Mouse (Mus musculus) spleen, adult 10 weeks (tissue): ENCODE measurements around the gene Nxf1. TPM values are rescaled to one million over a fixed set of nuclear protein-coding genes. Genes with fewer than 3 reads are reported as not detected.

Source experiments
- polyA plus RNA-seq: library from polyadenylated mRNA; stranded (reverse); fragments of 350-450 nt; fragmentation: Illumina TruSeq; extraction: RNeasy Lipid Tissue Mini Kit (QIAGEN cat#74804); gene quantifications from one replicate; pipeline ENCODE4 v1.2.3, GENCODE M21; 2015; ENCODE audit warnings: low replicate concordance; ENCODE audit not compliant: insufficient read depth

Gene Nxf1
- 395 TPM for polyA plus RNA-seq

DNA sequence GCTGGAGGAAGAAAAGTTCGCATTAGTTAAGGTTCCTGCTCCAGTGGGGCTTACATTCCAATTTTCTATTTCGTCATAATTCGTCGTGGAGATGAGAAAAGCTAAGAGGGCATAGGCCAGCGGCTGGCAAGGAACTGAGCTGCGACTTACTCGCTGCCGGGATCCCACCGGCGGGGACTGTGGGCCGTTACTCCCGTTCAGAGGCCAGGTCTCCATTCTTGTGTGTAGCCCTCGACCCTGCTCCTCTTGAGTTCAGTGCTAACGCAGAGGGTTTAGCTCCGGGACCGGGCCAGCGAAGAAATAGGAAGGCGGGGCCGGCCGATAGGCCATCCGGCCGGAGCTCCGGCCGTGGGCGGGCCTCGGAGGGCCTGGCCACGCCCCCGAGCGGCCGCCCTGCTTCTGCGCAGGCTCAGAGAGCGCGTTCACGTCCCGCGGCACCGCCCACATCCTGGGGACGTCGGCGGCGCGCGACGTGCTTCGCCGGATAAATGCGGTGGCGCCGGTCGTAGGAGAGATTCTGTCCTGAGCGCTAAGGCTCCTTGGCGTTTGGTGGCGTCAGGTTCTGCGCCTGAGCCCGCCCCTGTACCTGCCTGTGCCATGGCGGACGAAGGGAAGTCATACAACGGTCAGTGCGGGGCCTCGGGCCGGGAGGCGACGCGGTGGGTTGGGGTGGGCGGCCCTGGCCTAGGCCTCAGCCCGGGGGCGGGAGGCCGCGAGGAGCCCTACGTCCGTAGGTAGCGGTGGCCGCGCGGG is at the start of gene Nxf1:
TSS of gene Nxf1 (plus strand) at position 439 of the 753 bp plus-strand sequence.

DNA sequence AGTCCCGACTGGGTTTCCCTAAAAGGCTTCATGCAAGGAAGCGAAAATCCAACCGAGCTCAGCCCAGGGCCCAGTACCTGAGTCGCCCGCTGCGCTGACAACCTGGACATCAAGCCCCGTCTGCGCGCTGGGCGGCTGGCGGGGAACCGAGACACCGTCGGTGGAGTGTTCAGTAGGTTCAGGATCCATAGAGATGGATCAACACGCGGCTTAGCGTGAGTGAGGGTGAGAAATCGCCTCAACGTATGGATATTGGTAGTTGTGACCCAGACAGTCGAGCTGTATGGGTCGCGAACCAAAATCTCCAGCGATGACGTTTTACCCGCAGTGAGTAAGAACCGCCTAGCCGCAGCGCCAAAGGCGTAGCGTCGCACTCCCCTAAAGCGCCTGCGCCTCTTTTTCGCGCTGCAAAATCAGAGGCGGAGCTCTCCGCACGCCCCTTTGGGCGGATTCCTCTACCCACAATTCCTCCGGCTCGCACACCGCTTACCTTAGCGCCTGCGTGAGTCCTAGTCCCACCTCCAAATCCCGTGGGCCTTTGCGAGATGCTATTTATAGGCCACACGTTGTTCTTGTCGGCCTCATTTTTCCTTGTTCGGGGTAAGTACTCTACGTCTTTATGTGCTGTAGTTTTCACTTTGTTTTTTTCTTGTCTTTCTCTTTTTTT is 33.8 kb upstream of the Nxf1 start, which contains the start of gene Slc3a2:
TSS of gene Slc3a2 (minus strand) at position 463 of the 667 bp plus-strand sequence.

DNA sequence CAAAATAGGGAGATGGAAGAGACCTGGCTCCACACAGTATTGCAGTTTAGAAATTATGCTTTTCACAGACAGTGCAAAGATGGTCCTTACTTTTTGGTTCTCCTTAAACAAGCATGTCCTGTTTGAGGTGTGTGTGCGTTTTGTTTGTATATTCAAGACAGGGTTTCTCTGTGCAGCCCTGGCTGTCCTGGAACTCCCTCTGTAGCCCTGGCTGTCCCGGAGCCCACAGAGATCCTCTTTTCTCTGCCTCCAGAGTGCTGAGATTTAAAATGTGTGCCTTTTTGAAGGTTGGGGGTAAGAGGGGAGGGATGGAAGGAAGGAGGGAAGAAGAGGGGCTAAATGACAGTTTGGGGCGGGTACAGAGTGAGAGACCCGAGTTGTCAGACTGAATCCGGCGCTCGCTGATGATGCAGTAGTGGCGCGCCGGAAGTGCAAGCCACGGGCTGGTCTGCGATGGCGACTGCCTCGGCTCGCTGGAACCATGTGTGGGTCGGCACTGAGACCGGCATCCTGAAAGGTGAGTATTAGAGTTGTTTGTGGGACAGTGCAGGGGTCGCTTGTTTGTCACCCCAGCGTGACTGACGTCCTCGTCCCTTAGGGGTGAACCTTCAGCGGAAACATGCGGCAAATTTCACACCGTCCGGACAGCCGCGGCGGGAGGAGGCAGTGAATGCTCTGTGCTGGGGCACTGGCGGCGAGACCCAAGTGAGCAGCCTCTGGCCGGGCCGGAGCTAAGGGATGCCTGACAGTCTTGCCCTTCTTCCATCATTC is 21.3 kb upstream of the Nxf1 start, which contains the start of gene Wdr74:
TSS of gene Wdr74 (plus strand) at position 439 of the 771 bp plus-strand sequence.

DNA sequence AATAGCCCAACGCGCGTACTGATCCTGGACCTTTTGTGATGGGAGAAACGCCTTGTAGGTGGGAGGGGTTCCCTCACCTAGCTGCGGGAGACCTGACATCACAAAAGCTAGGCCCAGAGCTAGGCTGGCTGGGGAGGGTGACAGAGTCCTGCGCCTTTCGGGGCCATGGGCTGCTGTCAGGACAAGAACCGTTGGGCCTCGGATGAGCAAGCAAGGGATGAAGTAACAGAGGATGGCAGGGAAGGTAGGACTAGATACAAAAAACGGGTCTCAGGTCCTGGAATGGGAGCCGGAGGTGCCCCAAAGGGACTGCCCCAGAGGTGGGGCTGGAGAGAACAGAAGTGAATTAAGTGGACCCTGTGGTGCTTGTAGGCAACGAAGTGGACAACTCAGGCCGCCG is 16.3 kb upstream of the Nxf1 start, which contains the start of gene 1700092M07Rik:
TSS of gene 1700092M07Rik (plus strand) at position 116 of the 400 bp plus-strand sequence.

DNA sequence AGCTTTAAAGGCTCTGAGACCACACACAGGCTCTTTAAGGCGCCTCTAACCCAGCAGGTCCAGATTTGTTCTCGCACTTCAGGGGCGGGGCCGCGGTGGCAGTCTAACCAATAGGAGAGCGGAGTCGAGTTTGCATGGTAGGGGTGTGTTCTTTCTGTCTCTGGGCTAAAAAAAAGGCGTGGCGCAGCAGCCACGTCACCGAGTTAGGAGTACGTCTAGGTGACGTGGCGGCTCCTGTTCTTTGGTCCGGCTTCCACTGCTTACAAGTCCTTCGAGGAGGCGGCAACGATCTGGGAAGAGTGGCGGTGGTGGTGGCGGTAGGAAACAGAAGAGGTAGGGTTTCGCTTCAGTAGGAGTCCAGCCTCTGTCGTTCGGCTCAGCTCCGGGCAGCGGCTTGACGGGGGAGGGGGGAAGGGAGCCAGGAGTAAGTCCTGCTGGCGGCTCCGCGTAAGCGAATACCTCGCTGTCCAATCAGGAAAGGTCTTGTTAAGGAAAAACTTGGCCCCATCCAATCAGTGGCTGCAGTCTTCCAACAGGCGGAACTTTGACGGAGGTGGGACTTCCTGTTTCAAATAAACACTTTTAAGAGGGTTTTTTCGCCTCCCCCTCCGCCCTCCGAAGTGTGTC is 15.5 kb upstream of the Nxf1 start, which contains the start of gene Stx5a:
TSS of gene Stx5a (plus strand) at position 171 of the 627 bp plus-strand sequence.

DNA sequence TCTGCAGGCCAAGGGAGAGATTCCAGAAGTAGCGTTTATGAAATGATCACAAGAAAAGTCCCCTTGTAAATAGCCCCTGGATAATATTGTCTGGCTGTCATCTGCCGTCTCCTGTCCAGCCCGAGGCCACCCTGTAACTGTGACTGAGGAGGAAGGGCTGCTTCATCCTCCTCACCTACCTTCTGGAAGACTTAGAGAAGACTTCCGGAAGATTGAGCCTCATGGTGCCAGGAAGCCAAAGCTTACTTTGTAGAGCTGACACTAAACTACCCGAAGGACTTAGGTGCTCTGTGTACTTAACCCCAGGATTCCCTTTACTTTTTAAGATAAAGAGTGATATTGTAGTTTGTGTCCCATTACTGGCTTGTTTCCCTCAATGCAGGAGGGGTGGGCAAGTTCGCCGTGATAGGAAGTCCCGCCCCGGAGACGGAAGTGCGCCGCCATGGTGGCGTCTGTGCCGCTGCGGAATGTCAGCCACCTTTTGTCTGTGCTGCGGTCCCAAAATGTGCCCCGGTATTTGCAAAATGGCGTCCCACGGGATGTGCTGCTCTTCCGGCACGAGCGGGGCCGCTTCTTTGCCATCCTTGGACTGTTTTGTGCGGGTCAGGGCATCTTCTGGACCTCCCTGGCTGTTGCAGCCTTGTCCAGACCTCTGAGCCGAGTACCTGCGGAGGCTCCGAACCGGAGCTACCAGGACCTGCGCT is 13.8 kb downstream of the Nxf1 start, which contains the start of gene Tmem223:
TSS of gene Tmem223 (plus strand) at position 430 of the 704 bp plus-strand sequence.

DNA sequence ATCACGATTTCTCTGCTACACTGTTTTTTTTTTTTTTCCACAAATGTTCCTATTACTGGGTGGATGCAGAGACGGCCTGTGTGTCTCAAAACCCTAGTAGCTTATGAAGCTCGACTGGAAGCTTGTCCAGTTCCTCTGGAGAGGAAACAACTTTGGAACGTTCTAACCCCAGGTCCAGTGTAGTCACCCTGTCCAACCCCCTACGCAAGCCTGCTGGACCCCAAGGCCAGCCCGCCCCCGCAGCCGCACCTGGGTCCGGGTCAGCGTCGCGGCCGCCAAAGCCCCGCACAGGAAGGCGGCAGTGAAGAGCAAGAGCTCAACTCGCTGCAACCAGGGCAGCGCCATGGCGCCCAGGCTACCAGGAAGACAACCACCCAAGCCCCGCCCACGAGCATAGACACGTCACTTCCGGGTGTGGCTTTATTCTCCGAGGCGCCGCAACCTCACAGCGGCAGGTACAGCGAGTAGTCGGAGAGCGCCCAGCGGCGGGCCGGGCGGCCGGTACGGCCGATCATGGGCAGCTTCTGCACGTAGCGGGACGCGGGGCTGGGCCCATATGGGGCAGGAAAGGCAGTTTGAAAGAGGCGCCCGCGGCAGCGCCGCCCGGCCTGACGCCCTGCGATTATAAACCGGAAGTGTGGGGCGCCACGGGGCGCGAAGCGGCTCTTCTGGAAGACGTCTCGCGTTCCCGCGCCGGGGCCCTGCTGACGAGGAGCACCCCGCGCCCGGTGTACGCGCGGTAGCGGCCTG is 17.4 kb downstream of the Nxf1 start, which contains the start of gene Tmem179b:
TSS of gene Tmem179b (minus strand) at position 382 of the 750 bp plus-strand sequence.

DNA sequence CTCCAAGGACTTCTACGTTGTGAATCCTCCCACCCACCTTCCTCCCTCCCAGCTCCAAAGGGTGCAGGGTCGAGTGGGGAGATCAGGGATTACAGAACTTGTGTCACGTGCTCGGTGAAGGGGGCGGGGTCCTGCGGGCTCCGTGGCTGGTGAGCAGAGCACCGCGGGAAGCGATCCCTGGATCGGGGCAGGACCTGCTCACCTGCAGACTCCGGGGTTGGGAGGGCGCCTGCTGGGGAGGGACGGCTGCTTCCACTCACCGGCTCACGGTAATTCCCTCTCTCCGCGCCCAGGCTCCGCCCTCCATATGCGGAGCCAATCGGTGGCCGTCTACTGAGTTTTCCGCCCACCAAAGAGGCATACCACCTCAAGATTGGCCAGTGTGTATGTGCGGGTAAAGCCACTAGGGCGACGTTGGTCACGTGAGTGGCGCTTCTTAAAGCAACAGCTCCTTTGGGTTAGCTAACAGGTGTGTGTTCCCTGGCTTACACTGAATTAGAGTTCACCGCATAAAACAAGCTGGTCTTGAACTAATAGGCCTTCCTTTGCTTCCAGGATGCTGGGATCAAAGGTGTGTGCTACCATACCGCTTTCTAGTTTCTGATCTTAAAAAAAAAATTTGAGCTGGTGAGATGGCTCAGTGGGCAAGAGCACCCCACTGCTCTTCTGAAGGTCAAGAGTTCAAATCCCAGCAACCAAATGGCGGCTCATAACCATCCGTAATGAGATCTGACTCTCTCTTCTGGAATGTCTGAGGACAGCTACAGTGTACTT is 29.3 kb downstream of the Nxf1 start, which contains the start of gene Taf6l:
TSS of gene Taf6l (minus strand) at position 410 of the 774 bp plus-strand sequence.

DNA sequence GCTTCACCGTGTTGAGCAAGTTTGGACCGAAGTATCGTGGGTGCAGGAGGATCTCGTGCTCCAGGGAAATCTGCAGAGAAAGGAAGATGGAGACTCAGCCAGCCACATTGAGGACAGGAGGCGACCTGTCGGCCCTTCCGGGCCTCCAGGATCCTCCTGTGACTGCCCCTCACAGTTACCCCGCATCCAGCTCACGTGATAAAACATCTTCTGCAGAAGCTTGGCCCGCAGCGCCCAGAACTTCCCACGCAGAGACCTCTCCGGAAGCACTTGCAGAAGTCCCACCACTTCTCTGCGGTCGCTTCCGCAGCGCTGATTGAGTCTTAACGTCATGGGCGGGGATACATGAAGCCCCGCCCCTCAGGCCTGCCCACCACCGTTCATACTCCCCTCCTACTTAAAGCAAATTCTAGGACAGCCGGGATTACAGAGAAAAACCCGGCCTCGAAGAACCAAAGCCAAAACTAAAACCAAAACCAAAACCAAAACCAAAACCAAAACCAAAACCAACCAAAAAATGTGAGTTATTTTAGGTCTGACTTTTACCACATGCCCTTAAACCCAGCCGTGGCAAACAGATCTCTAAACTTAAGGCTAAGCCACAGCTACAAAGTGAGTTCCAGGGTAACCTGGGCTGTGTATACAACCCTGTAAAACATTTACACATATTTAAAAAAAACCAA is 41.5 kb downstream of the Nxf1 start, which contains the start of gene Polr2g:
TSS of gene Polr2g (minus strand) at position 314 of the 683 bp plus-strand sequence.

DNA sequence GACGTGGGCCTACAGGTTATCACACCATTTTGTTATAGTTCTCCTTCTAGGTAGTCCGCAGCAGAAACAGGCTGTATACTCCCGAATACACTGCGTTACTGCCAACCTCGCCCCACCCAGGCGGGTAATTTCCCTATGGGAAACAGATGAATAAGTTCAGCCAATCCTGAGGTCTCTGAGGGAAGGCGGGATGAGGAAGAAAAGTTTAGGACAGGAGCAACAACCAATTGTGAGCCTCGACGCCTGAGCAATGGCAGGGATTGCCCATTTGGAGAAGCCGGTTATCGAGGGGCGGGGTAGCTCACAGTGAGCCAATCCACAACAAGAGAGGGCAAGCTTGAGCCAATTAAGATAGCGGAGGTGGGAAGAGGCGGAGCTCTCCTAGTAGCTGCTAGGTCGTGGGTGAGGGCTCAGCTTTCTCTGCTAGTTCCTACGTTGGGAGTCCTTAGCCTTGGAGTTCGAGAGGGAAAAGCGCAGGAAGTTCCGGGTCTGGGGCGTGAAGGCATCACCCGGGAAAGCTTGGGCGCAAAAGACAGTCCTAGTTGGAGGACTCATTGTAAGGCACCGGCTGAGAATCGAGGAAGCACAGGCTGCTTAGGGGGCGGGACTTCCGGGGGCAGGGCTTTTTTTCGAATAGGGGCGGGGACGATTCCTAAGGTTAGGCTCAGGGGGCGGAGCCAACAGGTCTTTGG is 45.4 kb downstream of the Nxf1 start, which contains the start of gene Zbtb3:
TSS of gene Zbtb3 (plus strand) at position 426 of the 692 bp plus-strand sequence.

DNA sequence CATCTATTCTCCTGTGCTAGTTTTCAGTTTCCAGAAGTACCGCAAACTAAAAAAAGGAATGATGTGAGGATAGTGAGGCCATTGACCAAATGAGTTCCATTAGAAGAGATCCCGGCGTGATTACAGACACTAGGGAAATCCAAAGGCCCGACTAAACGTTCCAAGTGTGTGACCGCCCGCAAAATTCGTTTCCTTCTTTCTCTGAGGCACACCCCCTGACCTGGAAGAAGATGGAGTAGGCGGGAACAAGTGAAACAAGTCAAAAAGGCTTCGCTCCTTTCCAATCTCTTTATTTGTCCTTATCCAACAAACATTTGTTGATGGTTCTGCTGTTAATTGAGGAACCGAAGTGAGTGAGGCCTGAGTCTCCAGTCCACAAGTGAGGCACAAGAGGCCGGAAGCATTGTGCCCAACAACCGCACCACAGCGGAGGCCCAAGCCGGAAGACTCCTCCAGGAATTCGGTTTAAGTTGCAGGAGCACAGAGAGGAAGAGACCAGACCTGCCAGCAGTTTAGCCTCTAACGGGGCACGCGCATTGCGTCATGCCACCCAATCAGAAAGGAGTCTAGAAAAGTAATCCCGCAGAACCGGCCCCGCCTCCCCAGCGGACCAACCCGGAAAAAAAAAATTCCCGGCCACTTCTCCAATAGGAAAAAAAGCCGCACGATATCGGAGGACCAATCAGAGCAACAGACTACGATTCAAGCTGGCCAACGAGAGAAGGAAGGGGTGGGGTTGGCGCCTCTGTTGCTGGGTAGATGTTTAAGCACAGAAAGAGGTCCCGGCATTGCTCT is 62.1 kb downstream of the Nxf1 start, which contains the start of gene Ttc9c:
TSS of gene Ttc9c (minus strand) at position 533 of the 795 bp plus-strand sequence.

DNA sequence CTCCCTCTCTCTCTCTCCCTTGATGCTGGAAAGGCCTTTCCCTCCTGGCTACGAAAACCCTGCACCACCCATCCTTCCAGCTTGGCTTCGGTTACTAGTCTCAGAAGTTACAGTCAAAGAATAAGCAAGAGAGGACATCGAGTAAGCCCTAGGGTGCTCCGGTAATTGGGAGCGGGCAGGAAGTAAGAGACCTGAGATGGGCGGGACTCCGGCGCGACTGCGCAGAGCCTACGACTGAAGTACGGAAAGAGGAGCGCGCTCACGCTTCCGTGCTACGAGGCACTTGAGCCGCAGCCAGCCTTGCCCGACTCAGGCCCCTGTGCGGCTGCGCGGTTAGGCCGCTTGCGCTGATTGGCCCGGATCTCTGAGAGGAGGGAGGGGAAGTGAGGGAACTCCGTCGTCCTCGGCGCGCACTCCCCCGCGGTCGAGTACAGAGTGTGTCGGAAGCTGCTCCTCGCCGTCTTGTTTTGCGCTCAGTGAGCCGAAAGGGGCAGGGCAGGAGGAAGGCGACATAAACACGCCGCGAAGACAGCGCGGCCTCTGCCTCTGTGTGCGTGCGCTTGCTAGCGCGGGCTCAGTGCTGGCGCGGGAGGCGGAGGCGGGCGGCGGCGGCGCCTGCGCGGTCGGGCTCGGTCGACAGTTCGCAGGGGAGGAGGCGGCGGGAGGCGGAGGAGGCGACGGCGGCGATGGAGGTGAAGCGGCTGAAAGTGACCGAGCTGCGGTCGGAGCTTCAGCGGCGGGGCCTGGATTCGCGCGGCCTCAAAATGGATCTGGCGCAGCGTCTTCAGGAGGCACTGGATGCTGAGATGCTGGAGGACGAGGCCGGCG is 62.9 kb downstream of the Nxf1 start, which contains the start of gene Hnrnpul2:
TSS of gene Hnrnpul2 (plus strand) at position 415 of the 828 bp plus-strand sequence.

